Mouse (Mus musculus): ENCODE results near the gene Dbi. TPM values are rescaled to one million over a fixed set of nuclear protein-coding genes. Genes with fewer than 3 reads are reported as not detected.

The Dbi gene
- total and polyA plus RNA-seq, 3 experiments, result 149 to 164 TPM; not detected in 1

GRCm38 (mm10) chr1:120064036-120064682 lies 56.7 kb downstream of the Dbi start:
- H3K4me3 ChIP-seq (ENCODE audit: control insufficient read depth in 1 of 2, insufficient read depth in 1 of 2, low read depth in 2 of 2, low read length in 2 of 2), result no peak overlapping the region
- no peak for DNase-seq (ENCODE audit: low read depth, low spot score)
- no peaks in the 10 kb centered on the region for H3K4me1 ChIP-seq (ENCODE audit: control insufficient read depth in 1 of 2, insufficient read depth in 2 of 2, low read length in 2 of 2)
- H3K9ac ChIP-seq (ENCODE audit: control insufficient read depth, low read depth, low read length, poor library complexity, severe bottlenecking), result no peak overlapping the region
- no peaks in the 10 kb centered on the region for H3K9me3 ChIP-seq (replicated peaks; ENCODE audit: insufficient read depth, low read length)
- TF ChIP-seq MEF2A (IDR thresholded peaks at IDR 0.05; ENCODE audit: extremely low read depth, insufficient replicate concordance, low read depth, low read length, poor library complexity, severe bottlenecking) (no peak), TCF12 (IDR thresholded peaks at IDR 0.05; ENCODE audit: low read depth, low read length) (no peak), USF1 (IDR thresholded peaks at IDR 0.05; ENCODE audit: low read depth, low read length) (no peak), CHD2 (IDR thresholded peaks at IDR 0.05; ENCODE audit: low read length) (no peak), MXI1 (IDR thresholded peaks at IDR 0.05; ENCODE audit: low read depth, low read length) (no peak), ZC3H11A (IDR thresholded peaks at IDR 0.05; ENCODE audit: low read depth, low read length) (no peak)
- H3K27ac ChIP-seq (ENCODE audit: control insufficient read depth, low read depth, low read length), result no peak overlapping the region
- H3K27me3 ChIP-seq (ENCODE audit: control insufficient read depth in 1 of 2, insufficient read depth in 2 of 2, low read length in 2 of 2), result no peaks in the 10 kb centered on the region
- H3K79me2 ChIP-seq (ENCODE audit: control insufficient read depth, insufficient read depth, low read length, poor library complexity), result no peaks in the 10 kb centered on the region
- no peaks in the 10 kb centered on the region for H3K36me3 ChIP-seq (ENCODE audit: control insufficient read depth in 1 of 2, insufficient read depth in 2 of 2, low read length in 2 of 2)

Other genes with a start within 250 kb of the Dbi start
- gene Tmem177, start 207.9 kb downstream of the Dbi start, total RNA-seq (2012; rRNA removed), result 6.0 and 6.2 TPM in 2 replicates
- 1 to 10 TPM in 1 of 2 experiments, not detected in 1; 7.5 TPM for gene Tmem177, start 207.9 kb downstream of the Dbi start, polyA plus RNA-seq (2012; ENCODE audit: insufficient read depth in 1 of 2, insufficient read length in 2 of 2, low read depth in 1 of 2, low replicate concordance in 2 of 2, missing spikeins in 1 of 2)
- not detected in 2 replicates for gene Cfap221, start 123.8 kb downstream of the Dbi start, total RNA-seq (2012; rRNA removed)
- gene Cfap221, start 123.8 kb downstream of the Dbi start, polyA plus RNA-seq (2012; ENCODE audit: insufficient read depth in 1 of 2, insufficient read length in 2 of 2, low read depth in 1 of 2, low replicate concordance in 2 of 2, missing spikeins in 1 of 2), result not detected
- not detected in 2 replicates for gene Sctr, start 114.2 kb downstream of the Dbi start, total RNA-seq (2012; rRNA removed)
- gene Sctr, start 114.2 kb downstream of the Dbi start, polyA plus RNA-seq (2012; ENCODE audit: insufficient read depth in 1 of 2, insufficient read length in 2 of 2, low read depth in 1 of 2, low replicate concordance in 2 of 2, missing spikeins in 1 of 2), result not detected
- gene Tmem37, start 47.0 kb downstream of the Dbi start, total RNA-seq (2012; rRNA removed), result 2.6 TPM in 2 replicates
- gene Tmem37, start 47.0 kb downstream of the Dbi start, polyA plus RNA-seq (2012; ENCODE audit: insufficient read depth in 1 of 2, insufficient read length in 2 of 2, low read depth in 1 of 2, low replicate concordance in 2 of 2, missing spikeins in 1 of 2), result 1 to 10 TPM in 1 of 2 experiments, not detected in 1; 9.1 TPM
- gene 3110009E18Rik, start 109 bp upstream of the Dbi start, total RNA-seq (2012; rRNA removed), result 13.8 and 15.1 TPM in 2 replicates
- 10 to 100 TPM in 1 of 2 experiments, not detected in 1; 16.5 TPM for gene 3110009E18Rik, start 109 bp upstream of the Dbi start, polyA plus RNA-seq (2012; ENCODE audit: insufficient read depth in 1 of 2, insufficient read length in 2 of 2, low read depth in 1 of 2, low replicate concordance in 2 of 2, missing spikeins in 1 of 2)
- 83.2 and 101 TPM in 2 replicates for gene Steap3, start 151.6 kb upstream of the Dbi start, total RNA-seq (2012; rRNA removed)
- 10 to 100 TPM; 50.2 to 98.2 TPM for gene Steap3, start 151.6 kb upstream of the Dbi start, polyA plus RNA-seq (2012; ENCODE audit: insufficient read depth in 1 of 2, insufficient read length in 2 of 2, low read depth in 1 of 2, low replicate concordance in 2 of 2, missing spikeins in 1 of 2)
- gene C1ql2, start 219.5 kb upstream of the Dbi start, total RNA-seq (2012; rRNA removed), result not detected in 2 replicates
- not detected for gene C1ql2, start 219.5 kb upstream of the Dbi start, polyA plus RNA-seq (2012; ENCODE audit: insufficient read depth in 1 of 2, insufficient read length in 2 of 2, low read depth in 1 of 2, low replicate concordance in 2 of 2, missing spikeins in 1 of 2)